Mouse (Mus musculus): ENCODE measurements around the gene Olfr1432. TPM values are rescaled to one million over a fixed set of nuclear protein-coding genes. Genes with fewer than 3 reads are reported as not detected.
"Not testable (repeated sequence)": the region's sequence is repeated elsewhere in the genome, so short reads cannot be mapped to it uniquely, and the experiment has no call there.

Olfr1432 gene
- not detected in 2 replicates for polyA plus RNA-seq (2012; ENCODE audit: insufficient read depth, insufficient read length, low replicate concordance, missing spikeins)

GRCm38 (mm10) chr19:12232496-12232895, at the start of gene Olfr1432:
Olfr1432 (minus strand) TSS chr19:12232596.
- not testable (repeated sequence) for H3K4me3 ChIP-seq (ENCODE audit: insufficient read depth, low read depth, low read length); H3K4me1 ChIP-seq (ENCODE audit: control insufficient read depth, insufficient read depth, low read length); H3K27ac ChIP-seq (ENCODE audit: insufficient read depth, low read depth, low read length)

GRCm38 (mm10) chr19:12279554-12279953, 47.2 kb upstream of the Olfr1432 start, which contains the start of gene Olfr1434:
Olfr1434 (plus strand) TSS chr19:12279854.
- 53% methylated on average over 2 of the region's 2 CpGs for WGBS
- Histone ChIP-seq H3K4me1 (ENCODE audit: control insufficient read depth, insufficient read depth, low read length) (no peaks in the 10 kb centered on the region), H3K4me3 (ENCODE audit: insufficient read depth, low read depth, low read length) (no peak within 1 kb of the TSS), H3K27ac (ENCODE audit: insufficient read depth, low read depth, low read length) (no peak within 1 kb of the TSS)
- TF ChIP-seq POLR2A (IDR thresholded peaks at IDR 0.05; ENCODE audit: insufficient read depth, low read depth, low read length) (no peak), CTCF (IDR thresholded peaks at IDR 0.05; ENCODE audit: insufficient read depth, low read depth, low read length) (no peak)

GRCm38 (mm10) chr19:12260732-12261131, 28.3 kb upstream of the Olfr1432 start, which contains the start of gene Olfr235:
Olfr235 (plus strand) TSS chr19:12261032.
- WGBS, result 67% methylated on average over 1 of the region's 1 CpGs
- no peak for TF ChIP-seq POLR2A (IDR thresholded peaks at IDR 0.05; ENCODE audit: insufficient read depth, low read depth, low read length)
- no peak for TF ChIP-seq CTCF (IDR thresholded peaks at IDR 0.05; ENCODE audit: insufficient read depth, low read depth, low read length)
- Histone ChIP-seq H3K27ac (ENCODE audit: insufficient read depth, low read depth, low read length) (no peak within 1 kb of the TSS), H3K4me3 (ENCODE audit: insufficient read depth, low read depth, low read length) (no peak within 1 kb of the TSS), H3K4me1 (ENCODE audit: control insufficient read depth, insufficient read depth, low read length) (no peaks in the 10 kb centered on the region)

GRCm38 (mm10) chr19:12241559-12241958, 9.2 kb upstream of the Olfr1432 start, which contains the start of gene Olfr262:
Olfr262 (minus strand) TSS chr19:12241659.
- 72% methylated on average over 1 of the region's 1 CpGs for WGBS
- TF ChIP-seq CTCF (IDR thresholded peaks at IDR 0.05; ENCODE audit: insufficient read depth, low read depth, low read length), result no peak
- no peak for TF ChIP-seq POLR2A (IDR thresholded peaks at IDR 0.05; ENCODE audit: insufficient read depth, low read depth, low read length)
- no peak within 1 kb of the TSS for H3K27ac ChIP-seq (ENCODE audit: insufficient read depth, low read depth, low read length)
- H3K4me1 ChIP-seq (ENCODE audit: control insufficient read depth, insufficient read depth, low read length), result no peaks in the 10 kb centered on the region
- H3K4me3 ChIP-seq (ENCODE audit: insufficient read depth, low read depth, low read length), result no peak within 1 kb of the TSS

GRCm38 (mm10) chr19:12200334-12200733, 32.1 kb downstream of the Olfr1432 start, which contains the start of gene Olfr1431:
Olfr1431 (plus strand) TSS chr19:12200634.
- Histone ChIP-seq H3K4me1 (ENCODE audit: control insufficient read depth, insufficient read depth, low read length) (no peaks in the 10 kb centered on the region), H3K27ac (ENCODE audit: insufficient read depth, low read depth, low read length) (no peak within 1 kb of the TSS), H3K4me3 (ENCODE audit: insufficient read depth, low read depth, low read length) (no peak within 1 kb of the TSS)
- WGBS, result 60% methylated on average over 1 of the region's 1 CpGs
- TF ChIP-seq POLR2A (IDR thresholded peaks at IDR 0.05; ENCODE audit: insufficient read depth, low read depth, low read length), result no peak

- not testable (repeated sequence) for H3K4me3 ChIP-seq (ENCODE audit: insufficient read depth, low read depth, low read length); H3K27ac ChIP-seq (ENCODE audit: insufficient read depth, low read depth, low read length); H3K4me1 ChIP-seq (ENCODE audit: control insufficient read depth, insufficient read depth, low read length)
- 81% methylated on average over 4 of the region's 4 CpGs for WGBS
These were observed 33.3 kb downstream of the Olfr1432 start for GRCm38 (mm10) chr19:12199076-12199475.

Other genes starting within 250 kb of the Olfr1432 start
- gene Olfr1423, start 191.3 kb downstream of the Olfr1432 start, polyA plus RNA-seq (2012; ENCODE audit: insufficient read depth, insufficient read length, low replicate concordance, missing spikeins), result not detected in 2 replicates
- gene Olfr1424, start 169.9 kb downstream of the Olfr1432 start, polyA plus RNA-seq (2012; ENCODE audit: insufficient read depth, insufficient read length, low replicate concordance, missing spikeins), result not detected in 2 replicates
- gene Olfr1425, start 154.9 kb downstream of the Olfr1432 start, polyA plus RNA-seq (2012; ENCODE audit: insufficient read depth, insufficient read length, low replicate concordance, missing spikeins), result not detected in 2 replicates
- gene Olfr1426, start 140.6 kb downstream of the Olfr1432 start, polyA plus RNA-seq (2012; ENCODE audit: insufficient read depth, insufficient read length, low replicate concordance, missing spikeins), result not detected in 2 replicates
- not detected in 2 replicates for gene Olfr1427, start 129.3 kb downstream of the Olfr1432 start, polyA plus RNA-seq (2012; ENCODE audit: insufficient read depth, insufficient read length, low replicate concordance, missing spikeins)
- not detected in 2 replicates for gene Olfr1428, start 116.7 kb downstream of the Olfr1432 start, polyA plus RNA-seq (2012; ENCODE audit: insufficient read depth, insufficient read length, low replicate concordance, missing spikeins)
- gene Olfr76, start 109.4 kb downstream of the Olfr1432 start, polyA plus RNA-seq (2012; ENCODE audit: insufficient read depth, insufficient read length, low replicate concordance, missing spikeins), result not detected in 2 replicates
- gene Olfr1555-ps1, start 62.5 kb downstream of the Olfr1432 start, polyA plus RNA-seq (2012; ENCODE audit: insufficient read depth, insufficient read length, low replicate concordance, missing spikeins), result not detected in 2 replicates
- gene Olfr1431, start 32.0 kb downstream of the Olfr1432 start, polyA plus RNA-seq (2012; ENCODE audit: insufficient read depth, insufficient read length, low replicate concordance, missing spikeins), result not detected in 2 replicates
- not detected in 2 replicates for gene Olfr262, start 9.1 kb upstream of the Olfr1432 start, polyA plus RNA-seq (2012; ENCODE audit: insufficient read depth, insufficient read length, low replicate concordance, missing spikeins)
- not detected in 2 replicates for gene Olfr235, start 28.4 kb upstream of the Olfr1432 start, polyA plus RNA-seq (2012; ENCODE audit: insufficient read depth, insufficient read length, low replicate concordance, missing spikeins)
- gene Olfr1434, start 47.3 kb upstream of the Olfr1432 start, polyA plus RNA-seq (2012; ENCODE audit: insufficient read depth, insufficient read length, low replicate concordance, missing spikeins), result not detected in 2 replicates
- not detected in 2 replicates for gene Olfr1436, start 66.5 kb upstream of the Olfr1432 start, polyA plus RNA-seq (2012; ENCODE audit: insufficient read depth, insufficient read length, low replicate concordance, missing spikeins)
- not detected in 2 replicates for gene Olfr1437, start 92.5 kb upstream of the Olfr1432 start, polyA plus RNA-seq (2012; ENCODE audit: insufficient read depth, insufficient read length, low replicate concordance, missing spikeins)
- not detected in 2 replicates for gene Olfr1438-ps1, start 103.3 kb upstream of the Olfr1432 start, polyA plus RNA-seq (2012; ENCODE audit: insufficient read depth, insufficient read length, low replicate concordance, missing spikeins)
- gene Olfr1440, start 154.7 kb upstream of the Olfr1432 start, polyA plus RNA-seq (2012; ENCODE audit: insufficient read depth, insufficient read length, low replicate concordance, missing spikeins), result not detected in 2 replicates
- gene Olfr1441, start 184.8 kb upstream of the Olfr1432 start, polyA plus RNA-seq (2012; ENCODE audit: insufficient read depth, insufficient read length, low replicate concordance, missing spikeins), result not detected in 2 replicates
- gene Pfpl, start 195.3 kb upstream of the Olfr1432 start, polyA plus RNA-seq (2012; ENCODE audit: insufficient read depth, insufficient read length, low replicate concordance, missing spikeins), result not detected in 2 replicates
- not detected in 2 replicates for gene Mpeg1, start 228.2 kb upstream of the Olfr1432 start, polyA plus RNA-seq (2012; ENCODE audit: insufficient read depth, insufficient read length, low replicate concordance, missing spikeins)

Measured in olfactory bulb, adult 2 months (tissue).